Mouse (Mus musculus): ENCODE measurements around the gene Slc15a3.

GRCm38 (mm10) chr19:10904512-10904911, 65.0 kb downstream of the Slc15a3 start:
- TF ChIP-seq CTCF (IDR thresholded peaks at IDR 0.05; ENCODE audit: insufficient read depth, low read length) = no peak
- no peak for TF ChIP-seq POLR2A (IDR thresholded peaks at IDR 0.05; ENCODE audit: borderline replicate concordance, extremely low read depth, low read depth, low read length)
